Mouse (Mus musculus): ENCODE results near the gene Dhfr.

The Dhfr gene

GRCm38 (mm10) chr13:92393047-92393661, 38.6 kb downstream of the Dhfr start:
- DNase-seq, result no peak

DNA sequence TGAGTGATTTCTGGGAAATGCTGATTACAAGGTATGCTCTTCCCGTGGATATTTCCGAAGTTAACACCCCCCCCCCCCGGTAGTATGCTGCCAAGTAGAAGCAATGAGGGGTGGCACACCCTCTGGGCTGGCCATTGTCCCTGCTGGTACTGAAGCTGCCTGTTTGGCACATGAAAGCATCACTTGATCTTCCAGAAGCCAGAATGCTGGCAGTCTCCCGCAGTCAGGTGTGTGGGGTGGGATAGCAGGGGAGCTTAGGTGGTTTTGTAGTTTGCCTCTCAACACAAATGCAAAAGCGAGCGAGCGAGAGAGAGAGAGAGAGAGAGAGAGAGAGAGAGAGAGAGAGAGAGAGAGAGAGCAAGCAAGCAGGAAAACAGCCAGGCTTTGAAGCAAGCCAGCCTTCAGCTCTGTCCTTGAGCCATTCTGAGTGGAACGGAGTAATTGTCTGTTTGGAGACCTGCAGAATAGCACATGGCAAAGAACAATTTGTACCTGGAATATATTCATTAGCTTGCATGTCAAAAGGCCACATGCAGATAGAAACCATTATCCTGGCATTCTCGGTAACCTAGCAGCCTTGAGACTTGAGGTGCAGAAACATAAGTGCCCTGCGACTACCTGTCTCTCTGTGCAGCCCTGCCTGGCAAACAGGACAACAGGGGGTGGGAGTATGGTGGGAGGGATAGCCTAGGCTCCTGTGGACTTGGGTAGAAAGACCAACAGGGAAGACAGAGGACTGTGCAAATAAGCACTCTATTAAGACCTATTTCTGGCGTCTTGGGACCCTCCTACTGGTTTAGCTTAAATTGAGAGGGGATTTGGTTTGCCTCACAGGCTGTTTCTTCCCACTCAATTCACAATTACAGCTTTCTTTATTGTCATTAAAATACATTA, 44.2 kb downstream of the Dhfr start:
- DNase-seq, result no peak

DNA sequence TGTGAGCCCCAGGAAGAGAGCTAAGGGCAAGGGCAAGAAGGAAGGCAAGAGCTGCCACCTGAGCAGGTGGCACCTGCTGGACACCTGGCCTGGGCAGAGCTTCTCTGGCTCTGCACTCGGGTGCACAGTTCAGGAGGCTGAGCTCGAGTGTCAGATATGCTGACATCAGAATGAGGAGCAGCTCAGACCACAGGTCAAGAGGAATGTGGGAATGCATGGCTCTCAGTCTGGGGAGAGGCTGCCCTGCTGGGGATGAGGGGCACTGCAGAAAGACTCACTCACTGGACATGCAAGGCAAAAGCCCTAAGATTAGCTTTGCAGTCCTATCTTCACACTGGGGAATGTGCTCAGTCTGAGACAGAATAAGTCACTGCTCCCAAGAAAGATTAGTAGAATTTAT, 47.5 kb downstream of the Dhfr start:
- peak; percentile 7 for DNase-seq

DNA sequence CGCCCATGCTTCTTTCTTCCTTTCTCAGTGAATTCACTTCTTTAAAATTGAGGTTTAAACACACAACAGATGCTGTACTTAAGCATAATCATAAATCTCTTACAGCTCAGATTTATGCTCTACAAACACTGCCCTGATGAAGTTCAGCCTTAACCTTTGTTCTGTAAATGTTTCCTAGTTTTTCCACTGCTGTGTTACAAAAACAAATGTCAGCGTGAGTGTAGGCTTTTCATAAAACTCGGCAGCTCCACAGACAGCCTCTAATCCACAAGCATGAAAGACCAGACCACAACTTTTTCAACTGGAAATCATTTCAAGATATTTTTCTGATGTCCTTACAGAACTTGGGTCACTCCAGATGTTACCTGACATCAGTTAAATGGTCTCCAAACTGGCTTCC, 49.0 kb downstream of the Dhfr start:
- DNase-seq, result no peak

- no peak for DNase-seq
Measured at GRCm38 (mm10) chr13:92410486-92410885, 56.0 kb downstream of the Dhfr start.

GRCm38 (mm10) chr13:92419630-92420029, 65.1 kb downstream of the Dhfr start:
- DNase-seq, result no peak

GRCm38 (mm10) chr13:92423711-92424110, 69.2 kb downstream of the Dhfr start:
- DNase-seq, result no peak

- DNase-seq, result peak; percentile 47
Measured at GRCm38 (mm10) chr13:92425758-92426264, 71.3 kb downstream of the Dhfr start, which contains the start of gene Ankrd34b. Gene Ankrd34b (plus strand): TSS chr13:92425896.

- peak; percentile 15 for DNase-seq
Measured at GRCm38 (mm10) chr13:92426294-92427051, 71.9 kb downstream of the Dhfr start.

DNA sequence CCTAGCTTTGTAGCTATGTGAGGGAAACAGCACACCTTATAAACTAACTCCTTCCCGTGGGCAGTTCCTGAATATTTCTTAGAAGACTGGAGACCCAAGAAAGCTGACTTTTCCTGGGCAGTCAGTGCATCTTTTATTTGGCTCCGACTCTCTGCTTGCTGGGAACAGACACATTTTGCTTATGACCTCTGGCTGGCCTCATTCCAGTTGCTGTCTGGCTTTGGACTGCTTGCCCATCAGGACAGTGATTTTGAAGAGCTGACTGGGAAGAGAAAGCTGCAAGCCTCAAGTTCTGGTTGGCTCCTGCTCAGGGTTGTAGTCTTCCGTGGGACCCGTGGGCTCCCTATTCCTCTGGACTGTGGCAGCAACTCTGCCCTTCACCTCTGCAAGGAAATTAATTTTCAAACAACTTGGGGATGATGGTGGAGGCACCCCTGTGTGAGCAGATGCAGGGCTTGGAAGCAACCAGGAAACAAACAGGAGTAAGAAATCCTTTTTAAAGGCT, 72.9 kb downstream of the Dhfr start:
- DNase-seq, result no peak

Data from kidney, adult 18-20 months (tissue).